Mouse (Mus musculus): ENCODE data around the gene Macrod2.

DNA sequence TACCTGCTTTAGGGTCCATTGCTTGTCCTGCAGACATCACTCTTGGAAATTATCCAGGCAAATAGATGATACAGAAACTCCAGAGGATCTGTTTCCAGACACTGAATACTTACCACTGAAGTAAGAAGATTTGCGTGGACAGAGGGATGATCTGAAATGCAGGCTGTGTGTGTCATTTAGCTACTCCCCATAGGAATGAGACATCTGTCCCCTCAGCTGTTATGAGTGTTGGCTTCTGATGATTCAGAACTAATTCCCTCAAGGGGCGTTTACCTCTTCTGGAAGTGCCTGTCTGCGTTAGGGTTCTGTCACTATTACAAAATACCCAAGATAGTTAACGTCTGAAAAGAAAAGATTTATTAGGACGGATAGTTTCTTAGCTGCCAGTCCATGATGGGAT is 576.7 kb downstream of the Macrod2 start:
- no peak for TF ChIP-seq CTCF (IDR thresholded peaks at IDR 0.05; ENCODE audit: control insufficient read depth, insufficient read depth, insufficient read length)
- TF ChIP-seq MYOG (IDR thresholded peaks at IDR 0.05; ENCODE audit: control insufficient read depth, extremely low read depth, insufficient read length), result no peak
- no peak for TF ChIP-seq MAX (IDR thresholded peaks at IDR 0.05)
- TF ChIP-seq USF1 (IDR thresholded peaks at IDR 0.05; ENCODE audit: low read depth), result no peak
- no peak for TF ChIP-seq MYOD1 (IDR thresholded peaks at IDR 0.05; ENCODE audit: control insufficient read depth, insufficient read length, low read depth)
- TF ChIP-seq CEBPB (IDR thresholded peaks at IDR 0.05; ENCODE audit: low read depth), result no peak

Data from C2C12 (cell line).